Mouse (Mus musculus) forebrain, embryonic 15.5 days (tissue): ENCODE results near the gene Gm28510. TPM values are rescaled to one million over a fixed set of nuclear protein-coding genes. Genes with fewer than 3 reads are reported as not detected.
"Not testable (repeated sequence)": the region's sequence is repeated elsewhere in the genome, so short reads cannot be mapped to it uniquely, and the experiment has no call there.

ENCODE experiments used
- ATAC-seq: fragments of 200-750 bp; cut with Nextera tagmentation; replicated peaks from 2 replicates; pipeline ENCODE4 v1.8.0; 2017; ENCODE audit warnings: mild to moderate bottlenecking, moderate TSS enrichment, moderate library complexity
- H3K27ac ChIP-seq: fragments of 300-500 bp; sonication (generic); replicated peaks from 2 replicates; pipeline ENCODE4 v1.5.1; 2015; ENCODE audit warnings: mild to moderate bottlenecking, inconsistent platforms
- H3K27me3 ChIP-seq: fragments of 300-500 bp; sonication (generic); 2 replicates; pipeline ENCODE4 v1.6.1; 2015; ENCODE audit warnings: inconsistent platforms
- H3K36me3 ChIP-seq: fragments of 300-500 bp; sonication (generic); 2 replicates; pipeline ENCODE4 v1.6.1; 2015; ENCODE audit warnings: mild to moderate bottlenecking, inconsistent platforms
- H3K4me1 ChIP-seq: fragments of 300-500 bp; sonication (generic); 2 replicates; pipeline ENCODE4 v1.6.1; 2015; ENCODE audit warnings: inconsistent platforms
- H3K4me2 ChIP-seq: fragments of 300-500 bp; sonication (generic); replicated peaks from 2 replicates; pipeline ENCODE4 v1.6.1; 2015; ENCODE audit warnings: mild to moderate bottlenecking, inconsistent platforms
- H3K4me3 ChIP-seq: fragments of 300-500 bp; sonication (generic); 2 replicates; pipeline ENCODE4 v1.5.1; 2015; ENCODE audit warnings: mild to moderate bottlenecking, inconsistent platforms
- H3K9ac ChIP-seq: fragments of 300-500 bp; sonication (generic); replicated peaks from 2 replicates; pipeline ENCODE4 v1.6.1; 2015; ENCODE audit warnings: mild to moderate bottlenecking, inconsistent platforms
- H3K9me3 ChIP-seq: fragments of 300-500 bp; sonication (generic); 2 replicates; pipeline ENCODE4 v1.6.1; 2016; ENCODE audit warnings: inconsistent platforms
- WGBS: fragments of 180-500 bp; shearing (Covaris S2); methylation state at CpG from one replicate; pipeline ENCODE4 v1.1.7; 2015; ENCODE audit warnings: mixed read lengths; 5-methylcytosine and 5-hydroxymethylcytosine counted together
- polyA plus RNA-seq: library from polyadenylated mRNA; unstranded; fragments of >200 nt; fragmentation: Nextera tagmentation; extraction: Ambion mirVana; gene quantifications from 2 replicates; pipeline ENCODE4 v1.2.1, GENCODE M21; 2015

Gm28510 gene
- polyA plus RNA-seq, result not detected in 2 replicates

- H3K27ac ChIP-seq, H3K9me3 ChIP-seq, H3K4me2 ChIP-seq, H3K4me1 ChIP-seq, H3K4me3 ChIP-seq, H3K36me3 ChIP-seq, H3K9ac ChIP-seq, H3K27me3 ChIP-seq, ATAC-seq: not testable (repeated sequence)
- no CpG with 5 or more reads among the region's 6 CpGs for WGBS
Observed at GRCm38 (mm10) chrY:10412437-10412836, at the start of gene Gm28510. Gm28510 (plus strand) TSS chrY:10412737.

Other genes starting within 250 kb of the Gm28510 start
- not detected in 2 replicates for gene Gm20834, start 88.1 kb upstream of the Gm28510 start, polyA plus RNA-seq
- not detected in 2 replicates for gene Gm20737, start 123.3 kb downstream of the Gm28510 start, polyA plus RNA-seq
- not detected in 2 replicates for gene Gm21775, start 140.7 kb downstream of the Gm28510 start, polyA plus RNA-seq
- not detected in 2 replicates for gene Gm21900, start 203.6 kb downstream of the Gm28510 start, polyA plus RNA-seq